Mouse (Mus musculus) heart, adult 2 months (tissue): ENCODE data around the gene Helb. TPM values are rescaled to one million over a fixed set of nuclear protein-coding genes. Genes with fewer than 3 reads are reported as not detected.

ENCODE experiments used
- DNase-seq, 2 experiments: peaks; one replicate each; pipeline ENCODE4 v3.0.0; 2021
- H3K27ac ChIP-seq: fragments of 200-600 bp; 2 replicates; pipeline ENCODE4 v1.8.1; 2022
- H3K27me3 ChIP-seq: fragments of 200-500 bp; 2 replicates; pipeline ENCODE4 v1.6.1; 2012; ENCODE audit warnings: mild to moderate bottlenecking, low read length, inconsistent platforms, mixed read lengths; ENCODE audit not compliant: control insufficient read depth, insufficient read depth
- H3K36me3 ChIP-seq: fragments of 200-500 bp; 2 replicates; pipeline ENCODE4 v1.6.1; 2012; ENCODE audit warnings: low read length, inconsistent platforms; ENCODE audit not compliant: control insufficient read depth, insufficient read depth
- H3K4me1 ChIP-seq: fragments of 200-500 bp; 2 replicates; pipeline ENCODE4 v1.6.1; 2011; ENCODE audit warnings: low read length; ENCODE audit not compliant: control insufficient read depth, insufficient read depth
- H3K4me3 ChIP-seq: fragments of 200-600 bp; 2 replicates; pipeline ENCODE4 v1.8.1; 2022
- H3K79me2 ChIP-seq: fragments of 200-500 bp; replicated peaks from 2 replicates; pipeline ENCODE4 v1.6.1; 2012; ENCODE audit warnings: mild to moderate bottlenecking, inconsistent platforms, low read length, moderate library complexity, mixed read lengths; ENCODE audit not compliant: control insufficient read depth, insufficient read depth
- H3K9ac ChIP-seq: fragments of 200-500 bp; 2 replicates; pipeline ENCODE4 v1.6.1; 2012; ENCODE audit warnings: low read depth, mild to moderate bottlenecking, control low read depth, inconsistent platforms, low read length, mixed read lengths
- CTCF ChIP-seq: fragments of 200-600 bp; IDR thresholded peaks from 2 replicates; pipeline ENCODE4 v1.8.1; 2022; ENCODE audit warnings: antibody characterized with exemption, mild to moderate bottlenecking, moderate library complexity
- EP300 ChIP-seq: fragments of 200-500 bp; IDR thresholded peaks from 2 replicates; pipeline ENCODE4 v1.6.1; 2011; ENCODE audit warnings: low read depth, low read length, control low read depth; ENCODE audit not compliant: insufficient read depth
- POLR2A ChIP-seq: fragments of 200-500 bp; IDR thresholded peaks from 2 replicates; pipeline ENCODE4 v1.6.1; 2011; ENCODE audit warnings: mild to moderate bottlenecking, low read depth, low read length, control low read depth; ENCODE audit not compliant: insufficient read depth
- WGBS: fragments of 180-500 bp; shearing (Covaris S2); methylation state at CpG from one replicate; pipeline ENCODE4 v1.1.7; 2018; 5-methylcytosine and 5-hydroxymethylcytosine counted together
- intact Hi-C: fragments of 180-260 bp; cut with DNase I; formaldehyde crosslinking; loops from one replicate; pipeline ENCODE4 v1.15.1; 2025
- polyA plus RNA-seq: library from polyadenylated mRNA; depleted of rRNA; stranded (reverse); fragments of >200 nt; gene quantifications from 2 replicates; pipeline ENCODE4 v1.2.3, GENCODE M21; 2012; rRNA removed
- total RNA-seq, 2 experiments: library from RNA; stranded (reverse); gene quantifications; 2 replicates each; pipeline ENCODE4 v1.2.3; 2021

Helb gene
- total and polyA plus RNA-seq, 3 experiments = 3.7 to 11.0 (median 7.7) TPM

- Histone ChIP-seq H3K27ac (no peak overlapping the region), H3K4me1 (no peaks in the 10 kb centered on the region), H3K36me3 (no peaks in the 10 kb centered on the region), H3K79me2 (no peaks in the 10 kb centered on the region), H3K4me3 (no peak overlapping the region), H3K27me3 (no peaks in the 10 kb centered on the region), H3K9ac (no peak overlapping the region)
- 82% methylated on average over 6 of the region's 6 CpGs for WGBS
- no peak for TF ChIP-seq EP300
- intact Hi-C loops = no loop called here
- no peak for DNase-seq
Observed at GRCm38 (mm10) chr10:120044237-120044636, 68.5 kb downstream of the Helb start.

- H3K27me3 ChIP-seq = no peaks in the 10 kb centered on the region
- H3K36me3 ChIP-seq = no peaks in the 10 kb centered on the region
- H3K79me2 ChIP-seq = no peaks in the 10 kb centered on the region
- no peak overlapping the region for H3K27ac ChIP-seq
- no peak for DNase-seq
- TF ChIP-seq CTCF (no peak), POLR2A (no peak), EP300 (no peak)
- no peaks in the 10 kb centered on the region for H3K4me1 ChIP-seq
- no peak overlapping the region for H3K4me3 ChIP-seq
- H3K9ac ChIP-seq = no peak overlapping the region
- intact Hi-C loops = no loop called here
- WGBS = 90% methylated on average over 5 of the region's 5 CpGs
Observed at GRCm38 (mm10) chr10:120038194-120038593, 74.6 kb downstream of the Helb start.

GRCm38 (mm10) chr10:120035824-120036223 lies 77.0 kb downstream of the Helb start:
- Histone ChIP-seq H3K27me3 (no peaks in the 10 kb centered on the region), H3K4me3 (no peak overlapping the region), H3K36me3 (no peaks in the 10 kb centered on the region), H3K27ac (no peak overlapping the region), H3K9ac (no peak overlapping the region), H3K4me1 (no peaks in the 10 kb centered on the region), H3K79me2 (no peaks in the 10 kb centered on the region)
- WGBS = 66% methylated on average over 6 of the region's 6 CpGs
- intact Hi-C loops = no loop called here
- no peak for DNase-seq
- TF ChIP-seq POLR2A (no peak), CTCF (no peak), EP300 (no peak)

GRCm38 (mm10) chr10:120035211-120035733 lies 77.5 kb downstream of the Helb start:
- Histone ChIP-seq H3K79me2 (no peaks in the 10 kb centered on the region), H3K4me3 (no peak overlapping the region), H3K9ac (no peak overlapping the region), H3K36me3 (no peaks in the 10 kb centered on the region), H3K27ac (no peak overlapping the region), H3K27me3 (no peaks in the 10 kb centered on the region), H3K4me1 (no peaks in the 10 kb centered on the region)
- DNase-seq = no peak
- TF ChIP-seq EP300 (no peak), CTCF (no peak), POLR2A (no peak)
- 60% methylated on average over 15 of the region's 15 CpGs for WGBS
- intact Hi-C loops = no loop called here

GRCm38 (mm10) chr10:120033866-120034265 lies 78.9 kb downstream of the Helb start:
- intact Hi-C loops = no loop called here
- 83% methylated on average over 9 of the region's 9 CpGs for WGBS

More at GRCm38 (mm10) chr10:120033866-120034265, 78.9 kb downstream of the Helb start:
- no peak overlapping the region for H3K4me3 ChIP-seq
- no peaks in the 10 kb centered on the region for H3K36me3 ChIP-seq
- no peaks in the 10 kb centered on the region for H3K79me2 ChIP-seq
- no peak for DNase-seq
- no peaks in the 10 kb centered on the region for H3K4me1 ChIP-seq
- H3K27ac ChIP-seq = no peak overlapping the region
- no peak for TF ChIP-seq EP300
- no peak for TF ChIP-seq CTCF
- no peak for TF ChIP-seq POLR2A
- H3K9ac ChIP-seq = no peak overlapping the region
- H3K27me3 ChIP-seq = no peaks in the 10 kb centered on the region

Other genes starting within 250 kb of the Helb start
- 100 to 1,000 TPM in 1 of 2 experiments, 10 to 100 TPM in 1; 91.9 to 112 TPM for gene Tmbim4, start 88.6 kb upstream of the Helb start, total RNA-seq
- 194 and 239 TPM in 2 replicates for gene Tmbim4, start 88.6 kb upstream of the Helb start, polyA plus RNA-seq
- gene Irak3, start 89.1 kb upstream of the Helb start, total RNA-seq = 1 to 10 TPM; 3.0 to 3.7 TPM
- gene Irak3, start 89.1 kb upstream of the Helb start, polyA plus RNA-seq = 2.6 and 3.7 TPM in 2 replicates
- gene Llph, start 114.1 kb upstream of the Helb start, total RNA-seq = 1 to 10 TPM; 8.5 to 8.8 TPM
- 4.5 and 5.4 TPM in 2 replicates for gene Llph, start 114.1 kb upstream of the Helb start, polyA plus RNA-seq